Mouse (Mus musculus): ENCODE results near the gene Kpna2. TPM values are rescaled to one million over a fixed set of nuclear protein-coding genes. Genes with fewer than 3 reads are reported as not detected.
"Not testable (repeated sequence)": the region's sequence is repeated elsewhere in the genome, so short reads cannot be mapped to it uniquely, and the experiment has no call there.

Kpna2 gene
- polyA plus RNA-seq, 1 experiment from 2014 or later, result 415 TPM

DNA sequence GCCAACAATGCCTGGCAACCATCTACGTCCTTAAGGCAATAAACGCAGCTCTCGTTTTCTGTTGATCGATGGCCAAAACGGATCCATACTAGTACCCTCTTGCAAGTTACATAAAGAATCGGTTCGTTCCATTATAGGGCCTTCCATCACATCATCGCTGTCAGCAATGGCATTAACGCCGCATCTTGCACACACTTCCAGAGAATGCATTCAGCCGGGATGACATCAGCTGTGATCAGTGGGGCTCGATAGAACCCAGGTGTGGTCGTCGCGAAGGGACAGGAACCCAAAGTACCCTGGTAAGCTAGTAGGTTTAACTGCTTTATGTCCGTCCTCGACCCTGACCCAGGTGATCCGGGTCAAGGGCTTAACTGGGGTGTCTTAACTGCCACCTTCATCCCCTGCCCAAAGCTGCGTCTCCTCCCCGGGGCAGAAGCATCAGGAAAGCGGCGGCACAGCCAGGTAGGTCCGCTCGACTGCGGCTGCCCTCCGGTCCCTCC lies 640 bp downstream of the Kpna2 start:
- ATAC-seq (replicated peaks; ENCODE audit: low FRiP score), result peak; percentile 37
- Histone ChIP-seq H3K9ac (peak overlapping the region; percentile 88), H3K4me2 (peak overlapping the region; percentile 69), H3K9me3 (replicated peaks) (no peaks in the 10 kb centered on the region), H3K27me3 (no peaks in the 10 kb centered on the region), H3K4me3 (replicated peaks) (peak overlapping the region; percentile 99), H3K4me1 (peaks cover 22% of the 10 kb centered on the region), H3K36me3 (peaks cover 36% of the 10 kb centered on the region), H3K27ac (peak overlapping the region; percentile 91)
- WGBS, result under 1% methylated on average over 26 of the region's 26 CpGs

DNA sequence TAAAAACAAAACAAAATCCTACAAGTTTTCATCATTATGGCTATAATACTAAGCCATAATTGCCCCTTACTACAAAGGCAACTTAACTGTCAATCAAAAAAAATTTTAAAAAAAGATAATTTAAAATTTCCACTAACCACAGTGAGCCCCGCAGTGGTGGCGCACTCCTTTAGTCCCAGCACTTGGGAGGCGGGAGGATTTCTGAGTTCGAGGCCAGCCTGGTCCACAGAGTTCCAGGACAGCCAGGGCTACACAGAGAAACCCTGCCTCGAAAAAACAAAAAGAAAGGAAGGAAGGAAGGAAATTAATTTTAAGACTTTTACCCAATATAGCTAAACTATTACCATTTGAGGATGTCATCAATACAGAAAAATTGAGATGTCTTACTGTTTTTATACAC lies 1.4 kb downstream of the Kpna2 start:
- 24% methylated on average over 5 of the region's 5 CpGs for WGBS
- H3K9ac ChIP-seq, result peak overlapping the region; percentile 88
- H3K9me3 ChIP-seq (replicated peaks), result no peaks in the 10 kb centered on the region
- no peak overlapping the region for H3K27ac ChIP-seq
- ATAC-seq (replicated peaks; ENCODE audit: low FRiP score), result no peak
- peaks cover 22% of the 10 kb centered on the region for H3K4me1 ChIP-seq
- H3K4me3 ChIP-seq (replicated peaks), result peak overlapping the region; percentile 99
- peak overlapping the region; percentile 69 for H3K4me2 ChIP-seq
- H3K27me3 ChIP-seq, result no peaks in the 10 kb centered on the region
- H3K36me3 ChIP-seq, result peaks cover 43% of the 10 kb centered on the region

DNA sequence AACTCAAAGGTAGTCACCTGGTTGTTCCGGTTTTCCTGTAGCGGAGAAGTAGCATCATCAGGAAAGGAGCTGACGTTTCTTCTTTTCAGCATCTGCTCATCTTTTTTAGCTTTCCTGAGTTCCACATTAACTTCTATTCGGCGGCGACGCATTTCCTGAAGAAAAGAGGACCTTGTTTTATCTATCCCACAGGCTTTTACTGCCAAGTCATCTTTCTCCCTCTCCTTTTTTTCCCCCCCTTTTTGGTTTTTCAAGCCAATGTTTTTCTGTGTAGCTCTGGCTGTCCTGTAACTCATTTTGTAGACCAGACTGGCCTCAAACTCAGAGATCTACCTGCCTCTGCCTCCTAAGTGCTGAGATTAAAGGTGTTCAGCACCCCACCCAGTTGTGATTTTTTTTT lies 2.8 kb downstream of the Kpna2 start:
- not testable (repeated sequence) for ATAC-seq (replicated peaks; ENCODE audit: low FRiP score); H3K9ac ChIP-seq; H3K27ac ChIP-seq; H3K9me3 ChIP-seq (replicated peaks); H3K27me3 ChIP-seq
- H3K4me2 ChIP-seq, result peak overlapping the region; percentile 69
- H3K36me3 ChIP-seq, result peaks cover 56% of the 10 kb centered on the region
- WGBS, result 91% methylated on average over 7 of the region's 7 CpGs
- peaks cover 19% of the 10 kb centered on the region for H3K4me1 ChIP-seq
- H3K4me3 ChIP-seq (replicated peaks), result peak overlapping the region; percentile 99

DNA sequence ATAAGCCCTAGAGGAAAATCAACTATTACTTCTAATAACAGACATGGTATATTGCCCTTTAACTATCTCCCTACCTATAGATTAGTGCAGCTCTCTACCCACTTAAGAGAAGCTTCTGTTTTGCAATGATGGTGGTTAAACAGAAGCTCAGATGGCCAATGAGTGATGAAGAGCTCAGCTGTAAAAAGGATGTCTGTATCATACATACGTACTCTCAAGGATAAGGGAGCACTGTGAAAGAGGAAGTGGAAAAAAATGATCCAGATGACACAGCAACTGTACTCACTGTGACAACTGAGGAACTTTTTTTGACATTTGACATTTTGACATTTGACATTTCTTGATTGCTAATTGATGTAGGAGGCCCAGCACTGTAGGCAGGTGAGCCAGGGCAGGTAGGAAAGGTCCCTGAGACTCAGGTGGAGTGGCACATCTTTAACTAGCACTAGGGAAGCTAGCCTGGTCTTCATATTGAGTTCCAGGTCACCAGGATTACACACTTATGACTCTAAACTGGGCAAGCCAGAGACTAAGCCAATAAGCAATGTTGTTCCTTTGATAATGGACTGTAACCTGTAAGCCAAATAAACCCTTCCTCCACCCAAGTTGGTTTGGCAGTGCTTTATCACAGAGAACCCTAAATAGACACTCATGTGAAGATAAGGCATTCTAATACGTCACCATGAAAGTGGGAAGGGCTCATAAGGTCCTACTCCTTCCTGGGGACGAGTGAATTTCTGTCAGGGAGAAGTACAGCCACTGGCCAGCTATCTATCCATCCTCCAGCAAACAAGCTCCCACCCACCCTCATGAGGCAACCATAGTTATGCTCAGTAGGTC lies 4.9 kb downstream of the Kpna2 start:
- Histone ChIP-seq H3K27me3 (no peaks in the 10 kb centered on the region), H3K36me3 (peaks cover 76% of the 10 kb centered on the region), H3K4me1 (peaks cover 17% of the 10 kb centered on the region), H3K27ac (no peak overlapping the region), H3K4me3 (replicated peaks) (no peak overlapping the region), H3K9ac (no peak overlapping the region), H3K9me3 (replicated peaks) (no peaks in the 10 kb centered on the region), H3K4me2 (no peak overlapping the region)
- 78% methylated on average over 3 of the region's 3 CpGs for WGBS
- no peak for ATAC-seq (replicated peaks; ENCODE audit: low FRiP score)

DNA sequence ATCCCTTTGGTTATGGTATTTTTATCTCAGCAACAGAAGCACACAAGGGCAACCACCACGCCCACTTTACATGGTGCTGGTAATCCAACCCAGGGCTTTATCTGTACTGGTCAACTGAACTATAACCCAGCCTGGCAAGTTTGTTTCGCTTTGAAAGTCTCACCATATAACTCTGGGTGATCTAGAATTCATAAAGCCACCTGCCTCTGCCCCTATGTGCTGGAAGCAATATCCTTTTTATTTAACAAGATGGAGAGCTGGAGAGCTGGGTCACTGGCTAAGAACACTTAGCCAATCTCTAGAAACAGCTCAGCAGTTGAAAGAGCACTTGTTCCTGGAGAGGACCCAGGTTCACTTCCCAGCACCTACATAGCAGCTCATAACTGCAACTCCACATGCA lies 12.0 kb downstream of the Kpna2 start:
- H3K27ac ChIP-seq, result no peak overlapping the region
- H3K36me3 ChIP-seq, result peaks cover 55% of the 10 kb centered on the region
- 97% methylated on average over 2 of the region's 2 CpGs for WGBS

DNA sequence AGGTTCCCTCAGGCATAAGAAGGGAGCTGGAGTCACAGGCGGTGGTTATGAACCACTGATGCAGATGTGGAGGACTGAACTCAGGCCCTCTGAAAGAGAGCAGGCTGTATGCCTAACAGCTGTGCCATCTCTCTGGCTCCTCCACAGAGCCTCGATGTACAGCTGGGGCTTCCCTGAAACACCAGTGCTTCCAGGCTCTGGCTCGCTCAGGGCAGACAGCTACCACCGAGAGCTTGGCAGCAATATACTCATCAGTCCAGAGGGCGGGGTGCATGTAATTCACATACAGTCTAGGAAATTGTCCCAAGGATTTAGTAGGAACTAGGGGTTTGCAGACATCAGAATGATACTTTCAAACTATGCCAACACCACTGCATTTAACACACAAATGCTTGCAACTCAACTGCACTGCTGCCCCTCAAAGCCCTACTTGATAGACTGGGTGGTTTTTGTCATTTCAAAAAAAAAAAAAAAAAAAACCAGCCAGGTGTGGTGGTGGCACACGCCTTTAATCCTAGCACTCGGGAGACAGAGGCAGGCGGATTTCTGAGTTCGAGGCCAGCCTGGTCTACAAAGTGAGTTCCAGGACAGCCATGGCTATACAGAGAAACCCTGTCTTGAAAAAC lies 13.2 kb downstream of the Kpna2 start:
- H3K27ac ChIP-seq; H3K9me3 ChIP-seq (replicated peaks); H3K27me3 ChIP-seq; H3K4me3 ChIP-seq (replicated peaks); H3K4me2 ChIP-seq; H3K9ac ChIP-seq; H3K4me1 ChIP-seq; ATAC-seq (replicated peaks; ENCODE audit: low FRiP score): not testable (repeated sequence)
- peaks cover 44% of the 10 kb centered on the region for H3K36me3 ChIP-seq
- 92% methylated on average over 9 of the region's 9 CpGs for WGBS

More for the DNA sequence above, 12.0 kb downstream of the Kpna2 start:
- H3K4me1 ChIP-seq, result no peaks in the 10 kb centered on the region
- no peak for ATAC-seq (replicated peaks; ENCODE audit: low FRiP score)
- H3K4me2 ChIP-seq, result no peak overlapping the region
- H3K4me3 ChIP-seq (replicated peaks), result no peak overlapping the region
- H3K27me3 ChIP-seq, result no peaks in the 10 kb centered on the region
- H3K9ac ChIP-seq, result no peak overlapping the region
- no peaks in the 10 kb centered on the region for H3K9me3 ChIP-seq (replicated peaks)

DNA sequence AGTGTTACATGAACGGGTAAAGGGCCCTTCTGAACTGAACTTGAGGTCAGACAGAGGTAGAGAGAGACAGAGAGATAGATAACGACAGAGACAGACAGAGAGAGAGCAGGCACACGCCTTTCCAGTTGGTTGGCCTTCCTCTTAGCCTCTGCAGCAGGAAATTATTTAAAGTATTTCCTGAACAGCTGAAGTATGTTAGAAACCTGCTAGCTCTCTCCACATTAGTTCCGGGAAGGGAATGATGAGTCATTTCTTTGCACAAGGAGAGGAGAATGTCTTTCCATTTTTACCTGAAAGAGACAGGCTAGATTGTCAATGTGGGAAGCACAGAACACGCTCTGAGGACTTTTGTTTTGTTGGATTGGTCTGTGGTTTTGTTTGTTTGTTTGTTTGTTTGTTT lies 17.0 kb downstream of the Kpna2 start:
- Histone ChIP-seq H3K4me2 (no peak overlapping the region), H3K4me3 (replicated peaks) (no peak overlapping the region), H3K4me1 (no peaks in the 10 kb centered on the region), H3K9me3 (replicated peaks) (no peaks in the 10 kb centered on the region), H3K27ac (peak overlapping the region; percentile 30; the same call in 1 of the 2 replicates), H3K9ac (no peak overlapping the region), H3K27me3 (no peaks in the 10 kb centered on the region), H3K36me3 (peaks cover 8% of the 10 kb centered on the region)
- 27% methylated on average over 5 of the region's 5 CpGs for WGBS
- ATAC-seq (replicated peaks; ENCODE audit: low FRiP score), result no peak; the same call in 1 of the 2 replicates

DNA sequence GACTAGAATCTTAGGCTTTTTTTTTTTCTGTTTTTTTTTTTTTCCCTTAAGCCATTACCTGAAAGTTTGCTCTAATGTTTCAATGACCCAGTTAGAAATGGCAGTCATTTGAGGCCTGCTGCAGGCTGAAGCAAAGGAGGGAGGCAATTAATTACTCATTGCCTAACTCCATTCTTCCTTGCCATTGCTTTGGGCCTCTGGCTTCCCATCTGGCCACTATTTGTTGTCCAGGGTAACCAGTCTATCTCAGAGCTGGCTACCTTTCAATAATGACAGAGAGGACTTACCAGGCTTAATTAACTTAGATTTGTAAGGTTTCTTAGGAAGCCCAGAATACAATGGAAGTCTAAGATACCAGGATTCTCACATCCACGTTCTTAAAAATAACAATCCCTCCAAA lies 17.6 kb downstream of the Kpna2 start:
- Histone ChIP-seq H3K4me3 (replicated peaks) (no peak overlapping the region), H3K9me3 (replicated peaks) (no peaks in the 10 kb centered on the region), H3K4me2 (no peak overlapping the region), H3K36me3 (peaks cover 3% of the 10 kb centered on the region; the same call in 1 of the 2 replicates), H3K4me1 (no peaks in the 10 kb centered on the region), H3K27ac (peak overlapping the region; percentile 30; the same call in 1 of the 2 replicates), H3K27me3 (no peaks in the 10 kb centered on the region), H3K9ac (no peak overlapping the region)
- no peak for ATAC-seq (replicated peaks; ENCODE audit: low FRiP score)
- 63% methylated on average over 1 of the region's 1 CpGs for WGBS

DNA sequence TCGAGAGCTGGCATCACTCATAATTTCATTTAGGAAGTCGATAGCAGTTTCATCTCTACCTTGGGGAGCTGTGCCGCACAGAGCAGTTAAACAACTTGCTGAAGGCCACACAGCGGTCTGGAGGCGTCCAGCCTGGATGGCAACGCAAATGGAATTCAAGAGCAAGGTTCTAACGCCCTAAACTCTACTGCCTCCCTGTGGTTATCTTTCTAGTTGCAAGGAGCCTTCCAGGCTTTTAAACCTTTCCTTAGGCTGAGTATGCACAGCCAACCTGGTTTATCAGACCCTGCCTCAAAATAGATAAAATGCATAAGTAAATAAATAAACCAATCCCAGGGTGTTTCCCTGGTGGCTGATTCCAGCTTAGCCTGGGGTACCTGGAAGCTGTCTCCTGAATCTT lies 18.9 kb downstream of the Kpna2 start:
- H3K4me1 ChIP-seq, result peaks cover 11% of the 10 kb centered on the region
- WGBS, result 28% methylated on average over 7 of the region's 7 CpGs
- no peak overlapping the region for H3K9ac ChIP-seq
- ATAC-seq (replicated peaks; ENCODE audit: low FRiP score), result 0 out of 2 replicates have a peak, but pooled peaks have one; percentile 22
- no peak overlapping the region for H3K4me2 ChIP-seq
- H3K27ac ChIP-seq, result no peak overlapping the region
- no peak overlapping the region for H3K4me3 ChIP-seq (replicated peaks)
- H3K27me3 ChIP-seq, result no peaks in the 10 kb centered on the region
- no peaks in the 10 kb centered on the region for H3K36me3 ChIP-seq
- no peaks in the 10 kb centered on the region for H3K9me3 ChIP-seq (replicated peaks)

DNA sequence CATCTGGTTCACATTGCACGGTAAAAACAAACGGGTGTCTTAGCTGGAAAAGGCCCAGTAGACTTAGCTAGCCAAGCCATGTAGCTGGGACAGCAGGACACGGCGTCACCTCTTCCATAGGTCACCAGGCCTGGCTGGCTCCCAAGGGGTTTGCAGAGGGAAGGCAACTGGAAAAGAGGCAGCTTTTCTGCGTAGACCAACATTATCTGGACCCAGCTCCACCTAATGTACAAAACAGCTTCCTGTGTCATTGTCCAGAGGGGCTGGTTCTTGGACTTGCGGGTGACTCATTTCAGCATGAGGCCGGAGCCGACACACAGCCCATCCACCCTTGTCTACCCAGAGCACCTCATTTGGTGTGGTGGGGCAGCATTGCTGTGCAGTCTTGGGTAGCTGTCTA lies 23.1 kb downstream of the Kpna2 start:
- Histone ChIP-seq H3K4me1 (peaks cover 11% of the 10 kb centered on the region), H3K9ac (no peak overlapping the region), H3K4me3 (replicated peaks) (no peak overlapping the region), H3K27ac (peak overlapping the region; percentile 34; the same call in 1 of the 2 replicates), H3K36me3 (no peaks in the 10 kb centered on the region), H3K4me2 (no peak overlapping the region), H3K9me3 (replicated peaks) (no peaks in the 10 kb centered on the region), H3K27me3 (no peaks in the 10 kb centered on the region)
- 81% methylated on average over 8 of the region's 8 CpGs for WGBS
- ATAC-seq (replicated peaks; ENCODE audit: low FRiP score), result no peak

DNA sequence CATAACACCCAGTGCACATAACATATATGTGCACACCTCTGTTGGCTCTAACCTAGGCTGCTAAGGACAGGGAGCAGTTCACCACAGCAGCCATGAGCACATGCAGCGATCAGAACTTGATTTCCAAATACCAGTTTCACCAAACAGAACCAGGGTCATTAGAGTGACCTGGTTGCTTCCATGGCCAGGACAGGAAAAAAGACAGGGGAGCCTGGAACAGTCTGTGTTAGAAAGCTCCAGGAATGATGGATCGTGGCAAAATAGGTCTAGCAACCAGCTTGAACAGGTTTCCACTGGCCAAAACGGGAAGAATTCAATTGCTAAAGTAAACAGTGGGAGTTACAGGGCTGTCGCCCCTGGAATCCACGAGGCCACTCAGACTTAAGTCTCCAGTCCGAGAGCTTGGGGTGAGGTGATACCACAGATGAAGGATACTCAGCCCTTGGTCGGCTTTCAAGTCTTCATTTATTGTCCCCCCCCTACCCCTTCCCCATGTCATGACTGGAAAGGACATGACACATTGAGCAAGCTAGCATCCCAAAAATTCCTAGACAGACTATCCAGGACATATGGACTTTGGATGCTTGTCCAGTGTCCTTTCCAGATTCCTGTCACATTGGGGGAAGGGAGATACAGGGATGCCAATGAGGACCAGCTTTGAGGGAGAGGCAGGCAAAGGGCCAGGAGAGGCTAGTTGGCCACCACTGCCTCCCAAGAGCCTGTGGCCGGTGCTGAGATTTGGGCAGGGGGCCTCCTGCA lies 23.7 kb downstream of the Kpna2 start:
- H3K4me2 ChIP-seq, result no peak overlapping the region
- H3K36me3 ChIP-seq, result no peaks in the 10 kb centered on the region
- ATAC-seq (replicated peaks; ENCODE audit: low FRiP score), result no peak
- no peak overlapping the region for H3K4me3 ChIP-seq (replicated peaks)
- 45% methylated on average over 8 of the region's 8 CpGs for WGBS
- H3K27ac ChIP-seq, result peak overlapping the region; percentile 34; the same call in 1 of the 2 replicates
- no peaks in the 10 kb centered on the region for H3K27me3 ChIP-seq
- H3K9me3 ChIP-seq (replicated peaks), result no peaks in the 10 kb centered on the region
- H3K4me1 ChIP-seq, result peaks cover 11% of the 10 kb centered on the region
- H3K9ac ChIP-seq, result no peak overlapping the region

DNA sequence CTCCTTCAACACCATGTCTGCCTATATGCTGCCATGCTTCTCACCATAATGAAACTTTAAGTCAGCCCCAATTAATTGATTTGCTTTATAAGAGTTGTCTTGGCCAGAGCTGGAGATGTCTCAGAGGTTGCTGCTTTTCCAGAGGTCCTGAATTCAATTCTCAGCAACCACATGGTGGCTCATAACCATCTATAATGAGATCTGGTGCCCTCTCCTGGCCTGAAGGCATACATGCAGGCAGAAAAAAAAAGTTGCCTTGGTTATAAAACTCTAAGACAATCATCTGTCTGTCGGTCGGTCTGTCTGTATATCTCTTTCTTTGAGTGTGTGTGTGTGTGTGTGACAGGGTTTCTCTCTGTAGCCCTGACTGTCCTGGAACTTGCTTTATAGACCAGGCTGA lies 24.9 kb downstream of the Kpna2 start:
- no peaks in the 10 kb centered on the region for H3K27me3 ChIP-seq
- no peak for ATAC-seq (replicated peaks; ENCODE audit: low FRiP score)
- no peaks in the 10 kb centered on the region for H3K9me3 ChIP-seq (replicated peaks)
- no peak overlapping the region for H3K4me2 ChIP-seq
- H3K9ac ChIP-seq, result no peak overlapping the region
- H3K36me3 ChIP-seq, result no peaks in the 10 kb centered on the region
- H3K4me1 ChIP-seq, result peaks cover 11% of the 10 kb centered on the region
- 74% methylated on average over 2 of the region's 2 CpGs for WGBS
- H3K27ac ChIP-seq, result no peak overlapping the region
- H3K4me3 ChIP-seq (replicated peaks), result no peak overlapping the region

Data from kidney, embryonic 15.5 days (tissue).